Mouse (Mus musculus): ENCODE results near the gene Rims1.

The Rims1 gene

GRCm38 (mm10) chr1:22695046-22695445 is 110.7 kb downstream of the Rims1 start:
- DNase-seq (ENCODE audit: low spot score in 2 of 2), result no peak

GRCm38 (mm10) chr1:22694514-22694913 is 111.3 kb downstream of the Rims1 start:
- DNase-seq (ENCODE audit: low spot score in 2 of 2), result no peak

- no peak for DNase-seq (ENCODE audit: low spot score in 2 of 2)
Observed at GRCm38 (mm10) chr1:22683455-22683854, 122.3 kb downstream of the Rims1 start.

- no peak for DNase-seq (ENCODE audit: low spot score in 2 of 2)
Observed at GRCm38 (mm10) chr1:22664196-22664595, 141.6 kb downstream of the Rims1 start.

GRCm38 (mm10) chr1:22661825-22662224 is 144.0 kb downstream of the Rims1 start:
- no peak for DNase-seq (ENCODE audit: low spot score in 2 of 2)

- no peak for DNase-seq (ENCODE audit: low spot score in 2 of 2)
Observed at GRCm38 (mm10) chr1:22655983-22656382, 149.8 kb downstream of the Rims1 start.

GRCm38 (mm10) chr1:22654903-22655302 is 150.9 kb downstream of the Rims1 start:
- DNase-seq (ENCODE audit: low spot score in 2 of 2), result no peak

GRCm38 (mm10) chr1:22650588-22650987 is 155.2 kb downstream of the Rims1 start:
- no peak for DNase-seq (ENCODE audit: low spot score in 2 of 2)

- DNase-seq (ENCODE audit: low spot score in 2 of 2), result no peak
Observed at GRCm38 (mm10) chr1:22649432-22649831, 156.4 kb downstream of the Rims1 start.

GRCm38 (mm10) chr1:22645257-22645656 is 160.5 kb downstream of the Rims1 start:
- no peak for DNase-seq (ENCODE audit: low spot score in 2 of 2)

- DNase-seq (ENCODE audit: low spot score in 2 of 2), result no peak
Observed at GRCm38 (mm10) chr1:22640568-22640967, 165.2 kb downstream of the Rims1 start.

- DNase-seq (ENCODE audit: low spot score in 2 of 2), result no peak
Observed at GRCm38 (mm10) chr1:22639702-22640101, 166.1 kb downstream of the Rims1 start.

GRCm38 (mm10) chr1:22633871-22634270 is 171.9 kb downstream of the Rims1 start:
- DNase-seq (ENCODE audit: low spot score in 2 of 2), result no peak

GRCm38 (mm10) chr1:22632551-22632950 is 173.2 kb downstream of the Rims1 start:
- no peak for DNase-seq (ENCODE audit: low spot score in 2 of 2)

- DNase-seq (ENCODE audit: low spot score in 2 of 2), result no peak
Observed at GRCm38 (mm10) chr1:22631991-22632390, 173.8 kb downstream of the Rims1 start.

GRCm38 (mm10) chr1:22629011-22629410 is 176.8 kb downstream of the Rims1 start:
- DNase-seq (ENCODE audit: low spot score in 2 of 2), result no peak

- no peak for DNase-seq (ENCODE audit: low spot score in 2 of 2)
Observed at GRCm38 (mm10) chr1:22627013-22627412, 178.8 kb downstream of the Rims1 start.

- DNase-seq (ENCODE audit: low spot score in 2 of 2), result no peak
Observed at GRCm38 (mm10) chr1:22626295-22626694, 179.5 kb downstream of the Rims1 start.

GRCm38 (mm10) chr1:22620827-22621226 is 185.0 kb downstream of the Rims1 start:
- DNase-seq (ENCODE audit: low spot score in 2 of 2), result no peak

- no peak for DNase-seq (ENCODE audit: low spot score in 2 of 2)
Observed at GRCm38 (mm10) chr1:22615601-22616000, 190.2 kb downstream of the Rims1 start.

- DNase-seq (ENCODE audit: low spot score in 2 of 2), result no peak
Observed at GRCm38 (mm10) chr1:22613609-22614008, 192.2 kb downstream of the Rims1 start.

GRCm38 (mm10) chr1:22604329-22605044 is 201.3 kb downstream of the Rims1 start:
- no peak for DNase-seq (ENCODE audit: low spot score in 2 of 2)

GRCm38 (mm10) chr1:22596197-22596596 is 209.6 kb downstream of the Rims1 start:
- DNase-seq (ENCODE audit: low spot score in 2 of 2), result no peak

- no peak for DNase-seq (ENCODE audit: low spot score in 2 of 2)
Observed at GRCm38 (mm10) chr1:22594841-22595240, 211.0 kb downstream of the Rims1 start.

Data from urinary bladder, postnatal 36 days (tissue).